Mouse (Mus musculus): ENCODE measurements at regions not wholly inside any gene's neighbourhood (a gene's known extent, or its start where the extent isn't known, plus 50 kb on each side); places are given as distances from the start of the nearest gene placed in this dataset.

GRCm38 (mm10) chr15:63193617-63194491 is 651.1 kb downstream of the Gsdmc2 start:
- no peak for DNase-seq (ENCODE audit: low spot score in 2 of 2)

GRCm38 (mm10) chr15:63191731-63192130 is 653.2 kb downstream of the Gsdmc2 start:
- DNase-seq (ENCODE audit: low spot score in 2 of 2): no peak

GRCm38 (mm10) chr15:63190086-63190485 is 654.9 kb downstream of the Gsdmc2 start:
- DNase-seq (ENCODE audit: low spot score in 2 of 2): no peak

- no peak for DNase-seq (ENCODE audit: low spot score in 2 of 2)
Observed at GRCm38 (mm10) chr15:63171003-63171402, 674.0 kb downstream of the Gsdmc2 start.

- DNase-seq (ENCODE audit: low spot score in 2 of 2): no peak
Observed at GRCm38 (mm10) chr15:63170171-63170570, 674.8 kb downstream of the Gsdmc2 start.

GRCm38 (mm10) chr15:63166411-63166810 is 678.6 kb downstream of the Gsdmc2 start:
- DNase-seq (ENCODE audit: low spot score in 2 of 2): no peak

- DNase-seq (ENCODE audit: low spot score in 2 of 2): no peak
Observed at GRCm38 (mm10) chr15:63163550-63164279, 681.3 kb downstream of the Gsdmc2 start.

GRCm38 (mm10) chr15:63162881-63163549 is 682.0 kb downstream of the Gsdmc2 start:
- no peak for DNase-seq (ENCODE audit: low spot score in 2 of 2)

- no peak for DNase-seq (ENCODE audit: low spot score in 2 of 2)
Observed at GRCm38 (mm10) chr15:63123123-63123688, 721.8 kb downstream of the Gsdmc2 start.

GRCm38 (mm10) chr15:63112918-63113317 is 732.1 kb downstream of the Gsdmc2 start:
- DNase-seq (ENCODE audit: low spot score in 2 of 2): no peak

- no peak for DNase-seq (ENCODE audit: low spot score in 2 of 2)
Observed at GRCm38 (mm10) chr15:63100093-63100492, 744.9 kb downstream of the Gsdmc2 start.

GRCm38 (mm10) chr15:63081972-63082371 is 763.0 kb downstream of the Gsdmc2 start:
- no peak for DNase-seq (ENCODE audit: low spot score in 2 of 2)

- DNase-seq (ENCODE audit: low spot score in 2 of 2): no peak
Observed at GRCm38 (mm10) chr15:63079825-63080224, 765.2 kb downstream of the Gsdmc2 start.

GRCm38 (mm10) chr15:63071921-63072320 is 773.1 kb downstream of the Gsdmc2 start:
- no peak for DNase-seq (ENCODE audit: low spot score in 2 of 2)

- DNase-seq (ENCODE audit: low spot score in 2 of 2): no peak
Observed at GRCm38 (mm10) chr15:63067126-63067525, 777.9 kb downstream of the Gsdmc2 start.

- no peak for DNase-seq (ENCODE audit: low spot score in 2 of 2)
Observed at GRCm38 (mm10) chr15:63066020-63066439, 778.9 kb downstream of the Gsdmc2 start.

GRCm38 (mm10) chr15:63061891-63062290 is 783.1 kb downstream of the Gsdmc2 start:
- DNase-seq (ENCODE audit: low spot score in 2 of 2): no peak

GRCm38 (mm10) chr15:63060826-63061225 is 784.2 kb downstream of the Gsdmc2 start:
- DNase-seq (ENCODE audit: low spot score in 2 of 2): no peak

- no peak for DNase-seq (ENCODE audit: low spot score in 2 of 2)
Observed at GRCm38 (mm10) chr15:63052570-63053255, 792.3 kb downstream of the Gsdmc2 start.

GRCm38 (mm10) chr15:63050033-63050432 is 794.9 kb downstream of the Gsdmc2 start:
- DNase-seq (ENCODE audit: low spot score in 2 of 2): no peak

- DNase-seq (ENCODE audit: low spot score in 2 of 2): no peak
Observed at GRCm38 (mm10) chr15:63042367-63042766, 802.6 kb downstream of the Gsdmc2 start.
